Mouse (Mus musculus): ENCODE measurements around the gene Nav2. TPM values are rescaled to one million over a fixed set of nuclear protein-coding genes. Genes with fewer than 3 reads are reported as not detected.

The Nav2 gene
- polyA plus RNA-seq, 1 experiment from 2014 or later = 28.1 TPM

DNA sequence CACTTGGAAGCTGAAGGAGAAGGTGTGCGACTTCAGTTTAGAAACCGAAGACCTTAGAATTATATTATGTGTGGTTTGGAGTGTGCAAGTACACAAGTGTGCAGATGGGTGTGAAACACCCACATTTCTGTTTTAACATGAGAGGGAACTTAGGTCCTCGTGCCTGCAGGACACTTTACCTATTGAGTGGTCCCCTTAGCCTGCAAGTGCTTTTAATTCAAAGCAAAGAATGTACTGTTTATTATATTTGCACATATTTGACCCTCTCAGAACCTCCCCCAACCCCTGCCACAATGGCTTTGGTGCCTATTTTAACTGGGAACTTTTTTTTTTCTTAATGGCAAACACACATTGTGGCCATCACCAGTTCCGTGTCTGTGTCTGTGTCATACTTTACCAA is 334.6 kb downstream of the Nav2 start:
- H3K9me3 ChIP-seq (replicated peaks) = no peaks in the 10 kb centered on the region
- WGBS = 81% methylated on average over 4 of the region's 4 CpGs

DNA sequence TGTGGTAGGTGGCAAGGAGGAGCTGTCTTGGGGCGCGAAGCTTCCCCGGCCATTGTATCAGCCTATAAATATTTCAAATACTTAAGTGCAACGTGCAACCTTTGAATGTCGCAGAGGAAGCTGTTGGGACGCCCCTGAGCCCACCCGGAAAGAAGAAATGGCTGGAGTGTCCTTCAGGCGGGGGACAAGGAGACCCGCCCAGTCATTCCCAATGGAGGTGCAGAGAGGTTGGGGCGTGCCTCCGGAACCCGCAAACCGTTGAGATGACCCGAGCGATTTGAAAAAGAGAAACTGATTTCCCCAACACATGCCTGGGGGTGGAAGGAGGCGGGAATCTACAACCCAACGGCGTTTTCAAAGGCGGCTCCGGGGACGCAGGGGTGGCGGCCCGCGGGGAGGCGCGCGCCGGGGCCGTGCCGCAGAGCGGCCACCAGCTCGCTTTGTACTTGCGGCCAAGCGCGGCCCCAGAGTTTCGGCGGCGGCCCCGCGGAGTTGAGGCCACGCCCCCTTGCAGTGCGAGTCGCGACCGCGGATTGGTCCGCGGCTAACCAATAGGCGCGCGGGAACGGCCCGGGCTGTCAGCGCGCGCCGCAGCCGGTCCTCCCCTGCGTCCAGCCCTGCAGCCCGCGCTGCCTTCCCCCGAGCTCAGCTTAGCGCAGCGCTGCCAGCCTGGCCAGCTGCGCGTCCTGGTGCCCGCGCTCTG is 337.2 kb downstream of the Nav2 start:
- ATAC-seq (ENCODE audit: insufficient number of reproducible peaks, low FRiP score) = peak; percentile 92
- H3K36me3 ChIP-seq = no peaks in the 10 kb centered on the region
- 1% methylated on average over 67 of the region's 68 CpGs for WGBS
- H3K4me2 ChIP-seq = peak overlapping the region; percentile 97
- H3K4me1 ChIP-seq (replicated peaks) = peaks cover 47% of the 10 kb centered on the region
- peak overlapping the region; percentile 87 for H3K9ac ChIP-seq
- H3K4me3 ChIP-seq = peak overlapping the region; percentile 70
- peaks cover 12% of the 10 kb centered on the region for H3K27me3 ChIP-seq (replicated peaks)
- peak overlapping the region; percentile 84 for H3K27ac ChIP-seq (ENCODE audit: poor library complexity, severe bottlenecking)
- H3K9me3 ChIP-seq (replicated peaks) = no peaks in the 10 kb centered on the region

More for the DNA sequence above, 334.6 kb downstream of the Nav2 start:
- Histone ChIP-seq H3K4me2 (no peak overlapping the region), H3K4me1 (replicated peaks) (peaks cover 22% of the 10 kb centered on the region), H3K9ac (no peak overlapping the region), H3K27me3 (replicated peaks) (peaks cover 7% of the 10 kb centered on the region), H3K27ac (ENCODE audit: poor library complexity, severe bottlenecking) (no peak overlapping the region), H3K4me3 (no peak overlapping the region), H3K36me3 (no peaks in the 10 kb centered on the region)
- no peak for ATAC-seq (ENCODE audit: insufficient number of reproducible peaks, low FRiP score)

GRCm38 (mm10) chr7:49246240-49246578 is 337.7 kb downstream of the Nav2 start:
- ATAC-seq (ENCODE audit: insufficient number of reproducible peaks, low FRiP score) = peak; percentile 20; the same call in 1 of the 2 replicates

DNA sequence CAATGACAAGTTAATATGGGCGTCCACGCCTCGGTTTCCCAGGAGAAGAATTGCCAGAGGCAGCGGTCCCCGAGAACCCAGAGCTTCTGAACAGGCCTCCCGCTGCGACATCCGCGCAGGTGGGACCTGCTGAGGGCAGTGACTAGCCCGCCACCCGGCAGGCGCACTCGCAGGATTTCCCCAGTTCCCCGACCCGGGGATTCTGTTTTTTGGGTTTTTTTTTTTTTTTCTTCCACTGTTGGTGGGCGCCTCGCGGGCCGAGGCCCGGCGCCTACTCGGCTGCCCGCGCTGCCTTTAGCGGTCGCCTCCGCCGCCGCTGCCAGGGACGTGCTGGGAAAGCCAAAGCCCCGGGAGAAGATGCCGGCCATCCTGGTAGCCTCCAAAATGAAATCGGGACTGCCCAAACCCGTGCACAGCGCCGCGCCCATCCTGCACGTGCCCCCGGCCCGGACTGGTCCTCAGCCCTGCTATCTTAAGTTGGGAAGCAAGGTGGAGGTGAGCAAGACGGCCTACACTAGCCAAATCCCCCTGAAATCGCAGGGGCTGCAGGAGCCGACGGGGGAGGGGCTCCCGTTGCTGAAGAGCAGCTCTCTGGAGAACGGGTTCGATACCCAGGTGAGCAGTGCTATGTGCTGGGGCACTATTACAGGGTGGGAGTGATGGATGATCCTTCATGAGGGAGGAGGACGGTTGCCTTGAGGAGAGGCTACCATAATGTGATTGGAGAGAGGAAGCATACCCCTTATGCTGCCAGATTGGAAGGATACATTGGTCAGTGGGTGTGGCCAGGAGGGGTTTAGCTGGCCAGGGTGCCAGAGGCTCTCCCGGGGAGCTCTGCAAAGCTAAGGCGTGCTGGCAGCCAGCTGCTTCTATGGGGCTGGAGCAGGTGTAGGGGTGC is 338.3 kb downstream of the Nav2 start:
- peak overlapping the region; percentile 87 for H3K9ac ChIP-seq
- no peak for ATAC-seq (ENCODE audit: insufficient number of reproducible peaks, low FRiP score)
- H3K4me1 ChIP-seq (replicated peaks) = peaks cover 47% of the 10 kb centered on the region
- H3K27ac ChIP-seq (ENCODE audit: poor library complexity, severe bottlenecking) = peak overlapping the region; percentile 84
- 2% methylated on average over 50 of the region's 50 CpGs for WGBS
- peak overlapping the region; percentile 70 for H3K4me3 ChIP-seq
- no peaks in the 10 kb centered on the region for H3K36me3 ChIP-seq
- H3K27me3 ChIP-seq (replicated peaks) = peaks cover 12% of the 10 kb centered on the region
- no peaks in the 10 kb centered on the region for H3K9me3 ChIP-seq (replicated peaks)
- peak overlapping the region; percentile 97 for H3K4me2 ChIP-seq

More at GRCm38 (mm10) chr7:49246240-49246578, 337.7 kb downstream of the Nav2 start:
- Histone ChIP-seq H3K27ac (ENCODE audit: poor library complexity, severe bottlenecking) (peak overlapping the region; percentile 84), H3K4me2 (peak overlapping the region; percentile 97), H3K36me3 (no peaks in the 10 kb centered on the region), H3K27me3 (replicated peaks) (peaks cover 12% of the 10 kb centered on the region), H3K9ac (peak overlapping the region; percentile 87), H3K4me1 (replicated peaks) (peaks cover 47% of the 10 kb centered on the region), H3K9me3 (replicated peaks) (no peaks in the 10 kb centered on the region), H3K4me3 (peak overlapping the region; percentile 70)
- under 1% methylated on average over 31 of the region's 31 CpGs for WGBS

DNA sequence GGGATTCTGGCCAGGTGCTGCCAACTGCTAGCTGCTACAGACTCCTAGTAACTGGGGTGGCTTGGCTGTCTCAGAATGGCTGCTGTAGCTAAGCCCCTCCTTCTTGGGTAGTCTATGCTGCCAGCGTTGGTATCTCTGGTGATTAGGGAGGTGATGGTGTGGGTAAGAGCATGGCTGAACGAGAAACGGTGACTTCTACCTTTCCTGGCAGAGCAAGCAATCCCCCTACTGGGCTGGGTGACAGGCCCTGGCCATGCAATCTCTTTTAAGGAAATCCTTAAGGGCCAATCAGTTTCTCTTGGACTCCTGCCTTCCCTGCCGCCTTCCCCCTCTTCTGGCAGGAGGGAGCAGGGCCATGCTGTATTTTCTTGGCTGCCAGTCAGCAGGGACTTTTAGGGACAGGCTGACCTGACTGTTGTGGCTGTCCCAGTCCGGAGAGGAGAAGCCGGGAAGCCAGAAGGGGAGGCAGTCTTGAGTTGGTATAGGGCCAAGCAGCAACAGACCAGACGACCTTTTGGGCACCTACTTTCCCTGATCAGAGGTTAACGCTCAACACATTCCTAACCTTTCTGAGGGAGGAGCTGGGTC is 339.3 kb downstream of the Nav2 start:
- H3K4me2 ChIP-seq = peak overlapping the region; percentile 97
- peaks cover 52% of the 10 kb centered on the region for H3K4me1 ChIP-seq (replicated peaks)
- WGBS = 7% methylated on average over 8 of the region's 8 CpGs
- no peaks in the 10 kb centered on the region for H3K9me3 ChIP-seq (replicated peaks)
- H3K27ac ChIP-seq (ENCODE audit: poor library complexity, severe bottlenecking) = peak overlapping the region; percentile 78
- H3K27me3 ChIP-seq (replicated peaks) = peaks cover 12% of the 10 kb centered on the region
- peak overlapping the region; percentile 87 for H3K9ac ChIP-seq
- peak overlapping the region; percentile 70 for H3K4me3 ChIP-seq
- no peaks in the 10 kb centered on the region for H3K36me3 ChIP-seq
- no peak for ATAC-seq (ENCODE audit: insufficient number of reproducible peaks, low FRiP score)

DNA sequence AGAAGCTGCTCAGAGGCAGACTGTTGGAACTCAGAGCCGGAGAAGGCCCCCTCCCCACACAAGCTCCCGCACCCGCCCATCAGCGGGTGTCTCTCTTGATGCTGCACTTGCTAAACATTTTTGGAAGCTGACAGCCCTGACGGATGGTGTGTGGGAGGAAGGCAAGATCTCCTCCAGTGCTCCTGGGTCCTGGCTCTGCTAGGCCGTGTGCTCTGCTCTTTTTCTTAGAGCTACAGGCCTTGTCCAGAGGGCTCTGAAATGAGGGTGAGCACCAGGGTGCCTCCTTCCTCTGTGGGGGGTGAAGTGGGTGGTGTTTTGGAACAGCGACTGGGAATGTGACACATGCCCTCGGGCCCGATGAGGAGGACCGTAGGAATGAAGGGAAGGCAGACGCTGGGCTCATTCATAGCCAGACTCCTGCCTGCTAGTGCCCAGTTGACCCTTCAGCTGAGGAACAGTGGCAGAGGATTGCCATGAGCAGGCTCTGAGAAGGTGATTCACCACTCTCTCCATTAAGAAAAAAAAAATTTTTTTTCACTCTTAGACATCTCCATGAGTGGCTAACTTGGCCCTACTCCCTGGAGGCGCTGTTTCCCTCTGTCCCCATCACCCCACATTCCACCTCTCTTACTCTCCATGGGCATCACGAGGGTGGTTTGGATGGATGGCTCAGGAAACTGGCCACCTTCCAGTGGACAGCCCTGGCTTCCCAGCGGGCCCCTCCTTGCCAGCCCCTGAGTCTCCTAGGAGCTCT is 340.0 kb downstream of the Nav2 start:
- peak overlapping the region; percentile 78 for H3K27ac ChIP-seq (ENCODE audit: poor library complexity, severe bottlenecking)
- H3K9me3 ChIP-seq (replicated peaks) = no peaks in the 10 kb centered on the region
- WGBS = 36% methylated on average over 14 of the region's 14 CpGs
- H3K9ac ChIP-seq = peak overlapping the region; percentile 87
- H3K27me3 ChIP-seq (replicated peaks) = peaks cover 12% of the 10 kb centered on the region
- ATAC-seq (ENCODE audit: insufficient number of reproducible peaks, low FRiP score) = no peak
- peak overlapping the region; percentile 97 for H3K4me2 ChIP-seq
- no peaks in the 10 kb centered on the region for H3K36me3 ChIP-seq
- H3K4me1 ChIP-seq (replicated peaks) = peaks cover 55% of the 10 kb centered on the region
- peak overlapping the region; percentile 70 for H3K4me3 ChIP-seq

GRCm38 (mm10) chr7:49249462-49249861 is 340.9 kb downstream of the Nav2 start:
- H3K27ac ChIP-seq (ENCODE audit: poor library complexity, severe bottlenecking) = no peak overlapping the region
- peaks cover 12% of the 10 kb centered on the region for H3K27me3 ChIP-seq (replicated peaks)
- H3K4me3 ChIP-seq = no peak overlapping the region
- no peak overlapping the region for H3K9ac ChIP-seq
- peak overlapping the region; percentile 97 for H3K4me2 ChIP-seq
- WGBS = 62% methylated on average over 2 of the region's 2 CpGs
- no peaks in the 10 kb centered on the region for H3K9me3 ChIP-seq (replicated peaks)
- ATAC-seq (ENCODE audit: insufficient number of reproducible peaks, low FRiP score) = no peak
- peaks cover 55% of the 10 kb centered on the region for H3K4me1 ChIP-seq (replicated peaks)
- no peaks in the 10 kb centered on the region for H3K36me3 ChIP-seq

DNA sequence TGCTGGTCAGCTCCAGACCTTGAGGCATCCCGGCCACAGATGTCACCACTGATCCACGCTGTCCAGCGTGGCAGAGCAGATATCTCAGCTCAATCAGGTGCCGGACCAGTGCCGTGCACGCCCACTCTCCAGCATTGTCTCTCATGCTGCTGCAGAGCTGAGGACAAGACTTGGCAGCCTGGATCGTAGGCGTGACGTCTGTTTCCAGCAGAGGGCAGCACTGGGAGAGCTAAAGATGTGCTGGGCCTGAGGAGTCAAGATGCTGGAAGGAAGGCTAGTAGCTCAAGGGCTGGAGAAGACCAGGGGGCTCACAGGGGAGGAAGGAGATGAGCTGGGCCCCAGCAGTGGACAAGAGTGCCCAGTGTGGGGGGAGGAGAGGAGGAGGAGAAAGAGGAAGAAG is 341.5 kb downstream of the Nav2 start:
- Histone ChIP-seq H3K4me2 (peak overlapping the region; percentile 47; the same call in 1 of the 2 replicates), H3K4me3 (peak overlapping the region; percentile 14), H3K27ac (ENCODE audit: poor library complexity, severe bottlenecking) (no peak overlapping the region), H3K9ac (peak overlapping the region; percentile 37; the same call in 1 of the 2 replicates), H3K4me1 (replicated peaks) (peaks cover 55% of the 10 kb centered on the region), H3K27me3 (replicated peaks) (peaks cover 12% of the 10 kb centered on the region), H3K9me3 (replicated peaks) (no peaks in the 10 kb centered on the region), H3K36me3 (no peaks in the 10 kb centered on the region)
- no peak for ATAC-seq (ENCODE audit: insufficient number of reproducible peaks, low FRiP score)
- WGBS = 9% methylated on average over 9 of the region's 9 CpGs

- no peaks in the 10 kb centered on the region for H3K9me3 ChIP-seq (replicated peaks)
- H3K4me2 ChIP-seq = no peak overlapping the region
- no peak overlapping the region for H3K9ac ChIP-seq
- 83% methylated on average over 13 of the region's 13 CpGs for WGBS
- H3K27me3 ChIP-seq (replicated peaks) = peaks cover 12% of the 10 kb centered on the region
- no peak for ATAC-seq (ENCODE audit: insufficient number of reproducible peaks, low FRiP score)
- H3K4me1 ChIP-seq (replicated peaks) = peaks cover 52% of the 10 kb centered on the region
- H3K36me3 ChIP-seq = no peaks in the 10 kb centered on the region
- H3K4me3 ChIP-seq = no peak overlapping the region
- no peak overlapping the region for H3K27ac ChIP-seq (ENCODE audit: poor library complexity, severe bottlenecking)
Measured at GRCm38 (mm10) chr7:49250581-49251307, 342.2 kb downstream of the Nav2 start.

GRCm38 (mm10) chr7:49251308-49251638 is 342.8 kb downstream of the Nav2 start:
- Histone ChIP-seq H3K9ac (no peak overlapping the region), H3K4me1 (replicated peaks) (peaks cover 53% of the 10 kb centered on the region), H3K9me3 (replicated peaks) (no peaks in the 10 kb centered on the region), H3K4me2 (no peak overlapping the region), H3K4me3 (no peak overlapping the region), H3K27me3 (replicated peaks) (peaks cover 12% of the 10 kb centered on the region), H3K36me3 (no peaks in the 10 kb centered on the region), H3K27ac (ENCODE audit: poor library complexity, severe bottlenecking) (no peak overlapping the region)
- no peak for ATAC-seq (ENCODE audit: insufficient number of reproducible peaks, low FRiP score)
- 65% methylated on average over 10 of the region's 10 CpGs for WGBS
